Mouse (Mus musculus): ENCODE measurements around the gene Ccl28.
"Not testable (repeated sequence)": the region's sequence is repeated elsewhere in the genome, so short reads cannot be mapped to it uniquely, and the experiment has no call there.

Gene Ccl28

DNA sequence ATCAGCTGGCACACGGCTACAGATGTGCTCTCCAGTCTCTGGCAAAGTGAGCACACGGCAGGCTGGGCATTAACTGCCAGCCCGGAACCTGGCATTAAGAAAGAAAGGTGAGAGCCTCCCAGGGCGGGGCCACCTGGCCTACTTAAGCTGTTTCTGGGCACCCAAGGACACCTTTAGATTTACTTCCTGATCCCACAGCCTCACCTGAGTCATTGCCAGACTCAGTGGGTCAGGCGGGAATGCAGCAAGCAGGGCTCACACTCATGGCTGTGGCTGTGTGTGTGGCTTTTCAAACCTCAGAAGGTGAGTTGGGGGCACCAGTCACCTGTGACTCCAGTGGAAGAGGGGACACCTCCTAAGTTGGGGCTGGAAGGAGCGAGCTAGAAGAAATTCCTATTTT is at the start of gene Ccl28:
Ccl28 (plus strand) TSS at position 186 of the 400 bp plus-strand sequence.
- no peak for DNase-seq (ENCODE audit: low read depth, low spot score)

DNA sequence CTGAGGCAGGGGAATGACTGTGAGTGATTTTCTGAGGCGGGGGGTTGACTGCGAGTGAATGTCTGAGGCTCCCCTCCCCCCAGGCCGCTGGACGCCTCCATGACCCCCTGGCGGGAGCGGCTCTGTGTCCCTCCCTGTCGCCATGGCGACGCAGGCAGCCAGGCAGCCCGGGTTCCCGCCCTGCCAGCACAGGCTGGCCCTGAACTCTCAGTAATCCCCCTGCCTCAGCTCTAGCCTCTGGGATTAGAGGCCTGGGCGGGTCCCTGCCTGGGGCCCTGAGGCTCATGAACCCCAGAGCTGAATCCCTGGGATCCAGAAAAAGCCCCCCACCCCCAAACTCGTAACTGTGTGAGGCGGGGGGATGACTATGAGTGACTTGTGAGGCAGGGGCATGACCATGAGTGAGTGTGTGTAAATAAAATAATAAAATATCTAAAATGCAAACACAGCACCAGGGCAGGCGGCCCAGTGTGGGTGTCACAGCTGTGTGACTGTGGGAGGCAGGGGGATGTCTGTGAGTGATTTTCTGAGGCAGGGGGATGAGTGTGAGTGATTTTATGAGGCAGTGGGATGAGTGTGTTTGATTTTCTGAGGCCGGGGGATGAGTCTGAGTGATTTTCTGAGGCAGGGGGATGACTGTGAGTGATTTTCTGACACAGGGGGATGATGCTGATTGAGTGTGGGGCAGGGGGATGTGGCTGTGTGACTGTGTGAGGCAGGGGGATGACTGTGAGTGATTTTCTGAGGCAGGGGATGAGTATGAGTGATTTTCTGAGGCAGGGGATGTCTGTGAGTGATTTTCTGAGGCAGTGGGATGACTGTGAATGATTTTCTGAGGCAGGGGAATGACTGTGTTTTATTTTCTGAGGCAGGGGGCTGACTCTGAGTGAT is 27.1 kb upstream of the Ccl28 start:
- DNase-seq (ENCODE audit: low read depth, low spot score) = peak; percentile 82

DNA sequence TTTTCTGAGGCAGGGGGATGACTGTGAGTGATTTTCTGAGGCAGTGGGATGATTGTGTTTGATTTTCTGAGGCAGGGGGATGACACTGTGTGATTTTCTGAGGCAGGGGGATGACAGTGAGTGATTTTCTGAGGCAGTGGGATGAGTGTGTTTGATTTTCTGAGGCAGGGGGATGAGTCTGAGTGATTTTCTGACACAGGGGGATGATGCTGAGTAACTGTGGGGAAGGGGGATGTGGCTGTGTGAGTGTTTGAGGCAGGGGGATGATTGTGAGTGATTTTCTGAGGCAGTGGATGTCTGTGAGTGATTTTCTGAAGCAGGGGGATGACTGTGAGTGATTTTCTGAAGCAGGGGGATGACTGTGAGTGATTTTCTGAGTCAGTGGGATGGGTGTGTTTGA is 25.2 kb upstream of the Ccl28 start:
- peak; percentile 69 for DNase-seq (ENCODE audit: low read depth, low spot score)

DNA sequence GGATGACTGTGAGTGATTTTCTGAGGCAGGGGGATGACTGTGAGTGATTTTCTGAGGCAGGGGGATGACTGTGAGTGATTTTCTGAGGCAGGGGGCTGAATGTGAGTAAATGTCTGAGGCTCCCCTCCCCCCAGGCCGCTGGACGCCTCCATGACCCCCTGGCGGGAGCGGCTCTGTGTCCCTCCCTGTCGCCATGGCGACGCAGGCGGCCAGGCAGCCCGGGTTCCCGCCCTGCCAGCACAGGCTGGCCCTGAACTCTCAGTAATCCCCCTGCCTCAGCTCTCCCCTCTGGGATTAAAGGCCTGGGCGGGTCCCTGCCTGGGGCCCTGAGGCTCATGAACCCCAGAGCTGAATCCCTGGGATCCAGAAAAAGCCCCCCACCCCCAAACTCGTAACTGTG is 24.6 kb upstream of the Ccl28 start:
- DNase-seq (ENCODE audit: low read depth, low spot score) = not testable (repeated sequence)

GRCm38 (mm10) chr13:119599498-119599897 is 24.1 kb upstream of the Ccl28 start:
- peak; percentile 45 for DNase-seq (ENCODE audit: low read depth, low spot score)

DNA sequence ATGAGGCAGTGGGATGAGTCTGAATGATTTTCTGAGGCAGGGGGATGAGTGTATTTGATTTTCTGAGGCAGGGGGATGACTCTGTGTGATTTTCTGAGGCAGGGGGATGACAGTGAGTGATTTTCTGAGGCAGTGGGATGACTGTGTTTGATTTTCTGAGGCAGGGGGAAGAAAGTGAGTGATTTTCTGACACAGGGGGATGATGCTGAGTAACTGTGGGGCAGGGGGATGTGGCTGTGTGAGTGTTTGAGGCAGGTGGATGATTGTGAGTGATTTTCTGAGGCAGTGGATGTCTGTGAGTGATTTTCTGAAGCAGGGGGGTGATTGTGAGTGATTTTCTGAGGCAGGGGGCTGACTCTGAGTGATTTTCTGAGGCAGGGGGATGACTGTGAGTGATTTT is 23.5 kb upstream of the Ccl28 start:
- DNase-seq (ENCODE audit: low read depth, low spot score) = peak; percentile 89

DNA sequence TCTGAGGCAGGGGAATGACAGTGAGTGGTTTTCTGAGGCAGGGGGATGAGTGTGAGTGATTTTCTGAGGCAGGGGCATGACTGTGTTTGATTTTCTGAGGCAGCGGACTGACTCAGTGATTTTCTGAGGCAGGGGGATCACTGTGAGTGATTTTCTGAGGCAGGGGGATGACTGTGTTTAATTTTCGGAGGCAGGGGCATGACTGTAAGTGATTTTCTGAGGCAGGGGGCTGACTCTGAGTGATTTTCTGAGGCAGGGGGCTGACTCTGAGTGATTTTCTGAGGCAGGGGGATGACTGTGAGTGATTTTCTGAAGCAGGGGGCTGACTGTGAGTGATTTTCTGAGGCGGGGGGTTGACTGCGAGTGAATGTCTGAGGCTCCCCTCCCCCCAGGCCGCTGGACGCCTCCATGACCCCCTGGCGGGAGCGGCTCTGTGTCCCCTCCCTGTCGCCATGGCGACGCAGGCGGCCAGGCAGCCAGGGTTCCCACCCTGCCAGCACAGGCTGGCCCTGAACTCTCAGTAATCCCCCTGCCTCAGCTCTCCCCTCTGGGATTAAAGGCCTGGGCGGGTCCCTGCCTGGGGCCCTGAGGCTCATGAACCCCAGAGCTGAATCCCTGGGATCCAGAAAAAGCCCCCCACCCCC is 20.8 kb upstream of the Ccl28 start:
- peak; percentile 55 for DNase-seq (ENCODE audit: low read depth, low spot score)

GRCm38 (mm10) chr13:119603890-119604289 is 19.7 kb upstream of the Ccl28 start:
- not testable (repeated sequence) for DNase-seq (ENCODE audit: low read depth, low spot score)

GRCm38 (mm10) chr13:119604322-119604721 is 19.3 kb upstream of the Ccl28 start:
- not testable (repeated sequence) for DNase-seq (ENCODE audit: low read depth, low spot score)

DNA sequence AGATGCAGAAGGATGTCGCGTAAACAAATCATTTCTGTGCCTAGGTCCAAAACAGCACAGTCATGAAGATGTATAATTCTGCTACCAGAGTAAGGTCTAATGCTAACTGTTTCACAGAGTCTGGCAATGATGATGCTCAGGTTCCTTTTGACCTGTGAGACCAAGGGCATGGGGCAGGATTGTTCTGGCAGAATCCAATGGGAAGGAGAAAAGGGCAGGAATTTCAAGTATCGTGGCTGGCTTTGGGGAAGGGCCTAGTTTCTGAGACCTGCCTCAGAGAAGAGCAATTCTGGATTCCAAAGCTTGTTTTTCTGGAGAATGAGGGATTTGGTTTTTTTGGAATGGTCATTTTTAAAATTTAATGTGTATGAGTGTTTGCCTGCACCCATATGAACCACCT is 4.8 kb upstream of the Ccl28 start:
- DNase-seq (ENCODE audit: low read depth, low spot score) = no peak

DNA sequence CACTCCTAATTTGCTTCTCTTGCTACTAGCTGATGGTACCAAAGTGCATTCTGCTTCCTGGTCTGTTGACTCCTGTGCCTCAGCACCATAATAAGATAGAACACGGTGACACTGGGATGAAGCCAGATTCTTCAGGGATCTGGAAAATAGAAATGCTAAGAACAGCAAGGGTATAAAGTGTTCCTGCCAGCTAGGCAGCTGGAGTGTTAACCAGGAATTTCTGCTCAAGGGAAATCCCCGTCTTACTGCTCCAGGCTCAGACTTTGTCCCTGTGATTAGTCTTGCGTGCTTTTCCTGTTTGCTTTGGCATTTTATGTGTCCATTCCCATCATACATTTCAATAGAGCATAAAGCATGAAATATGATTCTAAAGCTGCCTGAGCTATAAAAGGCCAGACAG is 3.9 kb upstream of the Ccl28 start:
- DNase-seq (ENCODE audit: low read depth, low spot score) = no peak

DNA sequence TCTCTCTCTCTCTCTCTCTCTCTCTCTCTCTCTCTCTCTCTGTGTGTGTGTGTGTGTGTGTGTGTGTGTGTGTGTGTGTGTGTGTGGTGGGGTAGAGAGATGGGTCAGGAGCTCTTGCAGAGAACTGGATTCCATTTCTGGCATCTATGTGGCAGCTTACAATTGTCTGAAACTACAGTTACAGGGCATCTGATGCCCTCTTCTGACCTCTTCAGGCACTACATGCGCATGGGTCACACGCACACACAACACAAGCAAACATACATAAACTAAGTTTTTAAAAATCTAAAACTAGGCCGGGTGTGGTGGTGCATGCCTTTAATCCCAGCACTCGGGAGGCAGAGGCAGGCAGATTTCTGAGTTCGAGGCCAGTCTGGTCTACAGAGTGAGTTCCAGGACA is 2.3 kb downstream of the Ccl28 start:
- not testable (repeated sequence) for DNase-seq (ENCODE audit: low read depth, low spot score)

DNA sequence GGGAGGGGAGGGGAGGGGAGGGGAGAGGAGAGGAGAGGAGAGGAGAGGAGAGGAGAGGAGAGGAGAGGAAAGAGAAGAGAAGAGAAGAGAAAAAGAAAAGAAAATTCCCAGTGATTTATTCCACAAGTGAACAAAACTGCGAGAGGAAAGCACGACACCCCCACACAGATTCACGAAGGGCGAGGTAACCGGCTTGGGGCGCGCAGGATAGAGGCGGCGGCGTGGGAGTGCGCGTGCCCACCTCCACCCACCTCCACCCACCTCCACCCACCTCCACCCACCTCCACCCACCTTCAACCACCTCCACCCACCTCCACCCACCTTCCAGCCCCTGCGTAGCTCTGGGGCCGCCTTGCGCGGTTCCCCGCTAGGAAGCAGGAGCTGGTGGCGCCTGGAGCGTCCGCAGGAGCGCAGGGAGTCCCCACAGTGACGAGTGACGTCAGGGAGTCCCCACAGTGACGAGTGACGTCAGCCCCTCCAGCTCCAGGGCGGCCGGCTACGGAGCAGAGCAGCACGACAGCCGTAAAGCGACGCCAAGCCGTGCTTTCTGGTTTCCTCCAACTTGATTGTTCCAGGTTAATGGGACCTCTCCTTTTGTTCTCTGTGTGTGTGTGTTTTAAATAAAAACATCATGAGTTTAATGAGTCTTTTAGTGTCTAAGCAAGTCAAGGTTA is 8.0 kb downstream of the Ccl28 start:
- DNase-seq (ENCODE audit: low read depth, low spot score) = peak; percentile 93

DNA sequence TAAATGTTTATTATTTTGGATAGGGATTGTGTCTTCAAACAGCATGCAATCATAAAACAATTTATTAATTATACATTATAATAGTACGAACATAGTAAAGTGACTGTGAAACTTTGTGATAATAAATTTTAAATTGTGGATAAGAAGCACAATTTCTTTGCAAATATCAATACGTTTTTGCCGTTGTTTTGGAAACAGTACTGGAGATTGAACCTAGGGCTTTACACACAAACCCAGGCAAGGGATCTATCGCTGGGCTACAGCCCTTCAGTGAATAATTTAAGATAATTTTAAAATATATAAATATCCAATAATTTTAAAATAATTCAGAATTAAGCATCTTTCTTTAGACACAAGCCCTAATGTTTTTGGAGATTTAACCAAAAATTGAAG is 8.5 kb downstream of the Ccl28 start:
- DNase-seq (ENCODE audit: low read depth, low spot score) = no peak

DNA sequence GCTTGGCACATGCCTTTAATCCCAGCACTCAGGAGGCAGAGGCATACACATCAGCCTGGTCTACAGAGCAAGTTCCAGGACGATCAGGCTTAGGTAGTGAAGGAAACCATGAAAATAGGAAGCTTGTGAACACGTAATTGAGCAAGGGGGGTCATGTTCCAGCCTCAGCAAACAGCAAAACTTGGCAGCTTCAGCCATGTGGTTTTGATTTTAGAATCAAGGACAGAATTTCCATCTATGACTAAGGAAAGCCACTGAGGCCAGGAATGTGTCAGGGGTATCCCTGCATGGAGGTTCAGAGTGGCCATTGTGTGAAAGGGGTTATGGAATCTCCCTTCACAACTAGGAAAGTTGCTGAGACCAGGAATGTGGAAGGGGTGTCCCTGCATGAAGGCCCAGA is 11.9 kb downstream of the Ccl28 start:
- DNase-seq (ENCODE audit: low read depth, low spot score) = peak; percentile 16

GRCm38 (mm10) chr13:119637837-119638236 is 14.2 kb downstream of the Ccl28 start:
- no peak for DNase-seq (ENCODE audit: low read depth, low spot score)

GRCm38 (mm10) chr13:119638449-119638848 is 14.8 kb downstream of the Ccl28 start:
- no peak for DNase-seq (ENCODE audit: low read depth, low spot score)

- no peak for DNase-seq (ENCODE audit: low read depth, low spot score)
These were observed 15.7 kb downstream of the Ccl28 start for GRCm38 (mm10) chr13:119639302-119639701.

GRCm38 (mm10) chr13:119640504-119640903 is 16.9 kb downstream of the Ccl28 start:
- peak; percentile 56 for DNase-seq (ENCODE audit: low read depth, low spot score)

GRCm38 (mm10) chr13:119641145-119641544 is 17.5 kb downstream of the Ccl28 start:
- DNase-seq (ENCODE audit: low read depth, low spot score) = no peak

DNA sequence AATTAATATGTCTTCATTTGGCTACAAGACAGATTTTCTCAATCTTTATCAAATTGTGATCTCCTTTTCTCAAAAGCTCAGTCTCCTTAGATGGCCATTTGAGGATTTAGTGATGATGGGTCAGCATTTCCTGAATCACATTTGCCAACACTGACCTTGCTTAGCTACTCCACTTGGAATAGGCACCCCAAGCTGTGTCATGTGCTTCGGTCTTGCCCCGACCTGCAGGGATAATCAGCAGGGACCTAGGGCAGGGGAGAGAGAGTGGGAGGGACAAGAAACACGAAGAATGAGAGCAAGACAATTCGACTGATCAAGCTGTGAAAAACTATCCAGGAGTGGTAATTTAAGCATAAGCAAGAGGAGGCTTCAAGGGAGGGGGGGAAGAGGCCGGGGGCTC is 21.1 kb downstream of the Ccl28 start:
- no peak for DNase-seq (ENCODE audit: low read depth, low spot score)

DNA sequence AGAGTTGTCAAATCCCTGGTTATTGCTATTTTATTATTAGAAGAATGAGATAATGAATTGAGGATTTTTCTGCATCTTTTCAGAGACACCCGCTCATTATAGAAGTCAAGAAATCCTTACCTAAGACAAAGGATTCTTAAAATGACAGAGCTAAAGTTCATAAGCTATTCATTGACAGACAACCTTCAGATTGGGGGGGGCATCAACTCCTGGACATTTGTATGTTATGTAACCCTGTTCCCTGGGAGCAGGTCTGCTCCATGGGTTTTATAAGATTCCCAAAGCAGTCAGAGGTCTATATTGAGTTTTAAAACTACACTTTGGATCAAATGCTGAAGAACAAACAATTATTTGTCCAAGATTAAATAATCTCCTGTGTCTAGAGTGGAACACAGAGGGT is 22.9 kb downstream of the Ccl28 start:
- no peak for DNase-seq (ENCODE audit: low read depth, low spot score)

Measured in forelimb bud, embryonic 11.5 days (tissue).